Mouse (Mus musculus) liver, embryonic 14.5 days (tissue): Measurements from ENCODE around the gene Chd6. TPM values are rescaled to one million over a fixed set of nuclear protein-coding genes. Genes with fewer than 3 reads are reported as not detected.

Source experiments
- ATAC-seq: fragments of 200-750 bp; cut with Nextera tagmentation; 2 replicates; pipeline ENCODE4 v1.8.0; 2017; ENCODE audit warnings: moderate number of reproducible peaks, mild to moderate bottlenecking, moderate library complexity; ENCODE audit not compliant: insufficient read depth
- DNase-seq, 3 experiments: peaks; one replicate each; pipeline ENCODE4 v3.0.0-alpha.2; 2012 to 2013; ENCODE audit warnings: low read depth in 3 of 3, low spot score in 3 of 3
- H3K27ac ChIP-seq: fragments of 300-500 bp; sonication (generic); 2 replicates; pipeline ENCODE4 v1.5.1; 2014; ENCODE audit warnings: moderate library complexity, mild to moderate bottlenecking, control low read depth, inconsistent platforms
- H3K27me3 ChIP-seq: fragments of 300-500 bp; sonication (generic); 2 replicates; pipeline ENCODE4 v1.6.1; 2014; ENCODE audit warnings: mild to moderate bottlenecking, low read length, moderate library complexity; ENCODE audit not compliant: control insufficient read depth, insufficient read depth
- H3K36me3 ChIP-seq: fragments of 300-500 bp; sonication (generic); replicated peaks from 2 replicates; pipeline ENCODE4 v1.6.1; 2014; ENCODE audit warnings: low read depth; ENCODE audit not compliant: control insufficient read depth, insufficient read depth
- H3K4me1 ChIP-seq, 2 experiments: fragments of 200-500 bp in 1 of 2; fragments of 300-500 bp in 1 of 2; sonication (generic) in 1 of 2; replicated peaks; 2 replicates each; pipeline ENCODE4 v1.6.1; 2012 to 2014; ENCODE audit warnings: antibody characterized with exemption in 1 of 2, inconsistent platforms in 1 of 2, low read length in 1 of 2; ENCODE audit not compliant: control insufficient read depth in 2 of 2, insufficient read depth in 2 of 2
- H3K4me2 ChIP-seq: fragments of 300-500 bp; sonication (generic); 2 replicates; pipeline ENCODE4 v1.6.1; 2014; ENCODE audit warnings: low read depth, mild to moderate bottlenecking, control low read depth, moderate library complexity
- H3K4me3 ChIP-seq, 2 experiments: fragments of 200-500 bp in 1 of 2; fragments of 300-500 bp in 1 of 2; sonication (generic) in 1 of 2; 2 replicates each; pipeline ENCODE4 v1.5.1; 2012 to 2014; ENCODE audit warnings: low read depth in 2 of 2, low read length in 2 of 2, mild to moderate bottlenecking in 2 of 2, control low read depth in 1 of 2, inconsistent platforms in 1 of 2, moderate library complexity in 1 of 2; ENCODE audit not compliant: insufficient read depth in 1 of 2
- H3K9ac ChIP-seq: fragments of 300-500 bp; sonication (generic); replicated peaks from 2 replicates; pipeline ENCODE4 v1.6.1; 2014; ENCODE audit warnings: mild to moderate bottlenecking, control low read depth, moderate library complexity
- H3K9me3 ChIP-seq: fragments of 300-500 bp; sonication (generic); 2 replicates; pipeline ENCODE4 v1.6.1; 2016; ENCODE audit warnings: low read length, mixed read lengths; ENCODE audit not compliant: control insufficient read depth
- CTCF ChIP-seq: IDR thresholded peaks from 2 replicates; pipeline ENCODE4 v1.5.1; 2016; ENCODE audit warnings: antibody characterized with exemption, low read depth, control low read depth
- EP300 ChIP-seq: IDR thresholded peaks from 2 replicates; pipeline ENCODE4 v1.6.1; 2016; ENCODE audit warnings: antibody characterized with exemption, low read depth
- WGBS: fragments of 180-500 bp; shearing (Covaris S2); extraction: QIAGEN DNeasy Blood & Tissue Kit; methylation state at CpG from one replicate; pipeline ENCODE4 v1.1.7; 2014; ENCODE audit not compliant: insufficient replicate concordance; 5-methylcytosine and 5-hydroxymethylcytosine counted together
- polyA plus RNA-seq, 2 experiments: library from polyadenylated mRNA; depleted of rRNA in 1 of 2; stranded (reverse) in 1 of 2; unstranded in 1 of 2; fragments of >200 nt; fragmentation: Nextera tagmentation in 1 of 2; extraction: Ambion mirVana in 1 of 2; gene quantifications; 2 replicates each; pipeline versions ENCODE4 v1.2.1 to v1.2.3; 2012 to 2014

Chd6 gene
- polyA plus RNA-seq, 2 experiments = 3.1 to 3.6 TPM

GRCm38 (mm10) chr2:161037766-161038165 lies 71.1 kb downstream of the Chd6 start:
- no peak for TF ChIP-seq EP300
- no peak for TF ChIP-seq CTCF
- DNase-seq (no peak), ATAC-seq (no peak)
- no peak overlapping the region for H3K9ac ChIP-seq
- no peaks in the 10 kb centered on the region for H3K27me3 ChIP-seq
- no peak overlapping the region for H3K4me3 ChIP-seq
- no peak overlapping the region for H3K4me2 ChIP-seq
- peaks cover 5% of the 10 kb centered on the region; the same call in 1 of the 2 replicates for H3K36me3 ChIP-seq
- no peaks in the 10 kb centered on the region for H3K4me1 ChIP-seq
- no peaks in the 10 kb centered on the region for H3K9me3 ChIP-seq
- no peak overlapping the region for H3K27ac ChIP-seq
- 72% methylated on average over 3 of the region's 3 CpGs for WGBS

- TF ChIP-seq CTCF (no peak), EP300 (no peak)
- no peaks in the 10 kb centered on the region for H3K9me3 ChIP-seq
- no peaks in the 10 kb centered on the region for H3K4me1 ChIP-seq
- no peak overlapping the region for H3K27ac ChIP-seq
- no peak overlapping the region for H3K9ac ChIP-seq
- H3K4me2 ChIP-seq = no peak overlapping the region
- ATAC-seq (no peak), DNase-seq (no peak)
- H3K4me3 ChIP-seq = no peak overlapping the region
- H3K27me3 ChIP-seq = no peaks in the 10 kb centered on the region
- H3K36me3 ChIP-seq = peaks cover 2% of the 10 kb centered on the region; the same call in 1 of the 2 replicates
Observed at GRCm38 (mm10) chr2:161033141-161033540, 75.7 kb downstream of the Chd6 start.

- Histone ChIP-seq H3K27me3 (no peaks in the 10 kb centered on the region), H3K4me3 (no peak overlapping the region), H3K4me2 (no peak overlapping the region), H3K36me3 (peaks cover under 1% of the 10 kb centered on the region), H3K9ac (no peak overlapping the region), H3K4me1 (no peaks in the 10 kb centered on the region), H3K9me3 (no peaks in the 10 kb centered on the region), H3K27ac (no peak overlapping the region)
- TF ChIP-seq EP300 (no peak), CTCF (no peak)
- DNase-seq = no peak
- WGBS = 70% methylated on average over 7 of the region's 7 CpGs
- no peak for ATAC-seq
Observed at GRCm38 (mm10) chr2:161032394-161032793, 76.5 kb downstream of the Chd6 start.

GRCm38 (mm10) chr2:161024606-161025005 lies 84.3 kb downstream of the Chd6 start:
- H3K27me3 ChIP-seq = no peaks in the 10 kb centered on the region
- H3K4me1 ChIP-seq = no peaks in the 10 kb centered on the region
- H3K27ac ChIP-seq = no peak overlapping the region
- no peak overlapping the region for H3K4me2 ChIP-seq
- no peak overlapping the region for H3K9ac ChIP-seq
- DNase-seq = no peak
- TF ChIP-seq EP300 (no peak), CTCF (no peak)
- no peak overlapping the region for H3K4me3 ChIP-seq
- 74% methylated on average over 1 of the region's 1 CpGs for WGBS
- no peaks in the 10 kb centered on the region for H3K9me3 ChIP-seq
- no peak for ATAC-seq
- no peaks in the 10 kb centered on the region; the same call in none of the 2 replicates for H3K36me3 ChIP-seq

GRCm38 (mm10) chr2:161017913-161018312 lies 91.0 kb downstream of the Chd6 start:
- H3K27me3 ChIP-seq = no peaks in the 10 kb centered on the region
- DNase-seq (no peak), ATAC-seq (no peak)
- no peak overlapping the region for H3K4me2 ChIP-seq
- no peaks in the 10 kb centered on the region for H3K4me1 ChIP-seq
- no peak overlapping the region for H3K9ac ChIP-seq
- TF ChIP-seq CTCF (no peak), EP300 (no peak)
- peaks cover 8% of the 10 kb centered on the region for H3K36me3 ChIP-seq
- no peaks in the 10 kb centered on the region for H3K9me3 ChIP-seq
- H3K4me3 ChIP-seq = no peak overlapping the region
- H3K27ac ChIP-seq = no peak overlapping the region
- WGBS = 64% methylated on average over 4 of the region's 4 CpGs
